In genomic region chr2:68367944-68368343, GRCm38 (mm10) we compare ENCODE assay signal across 11 mouse cellular contexts.
DNase-seq lines count a peak whose midpoint lies in the region; ATAC-seq and TF ChIP-seq lines count a peak whose summit lies in the region.
"Had no signal": no experiment of that assay in that cellular context is flagged by ENCODE, and none has a peak within 500 bp of the region (broad histone marks: within the 10 kb centered on the region; RNA-seq: fewer than 3 reads in every experiment).

No protein-coding gene starts in this region.

- no peak for TF ChIP-seq CTCF in lung, postnatal 0 days (IDR thresholded peaks at IDR 0.05)

- H3K36me3 ChIP-seq in neural tube, embryonic 11.5 days (ENCODE audit: control insufficient read depth, insufficient read depth, low read length), result no peaks in the 10 kb centered on the region
- no peaks in the 10 kb centered on the region for H3K36me3 ChIP-seq in forebrain, embryonic 13.5 days (ENCODE audit: poor library complexity, severe bottlenecking)
- H3K36me3 ChIP-seq in midbrain, embryonic 10.5 days, result no peaks in the 10 kb centered on the region; the same call in 1 of the 2 replicates
- no peaks in the 10 kb centered on the region for H3K36me3 ChIP-seq in lung, postnatal 0 days (ENCODE audit: insufficient read depth, low read length)
- H3K36me3 ChIP-seq: embryonic facial prominence, embryonic 15.5 days had no signal

- H3K9ac ChIP-seq in neural tube, embryonic 11.5 days (ENCODE audit: low read length), result no peak overlapping the region
- H3K9ac ChIP-seq in forebrain, embryonic 13.5 days, result no peak overlapping the region
- H3K9ac ChIP-seq in lung, postnatal 0 days (replicated peaks; ENCODE audit: low read depth), result no peak overlapping the region
- H3K9ac ChIP-seq: embryonic facial prominence, embryonic 15.5 days had no signal

- no peaks in the 10 kb centered on the region for H3K27me3 ChIP-seq in neural tube, embryonic 11.5 days (ENCODE audit: control insufficient read depth, insufficient read depth, low read length)
- no peaks in the 10 kb centered on the region for H3K27me3 ChIP-seq in forebrain, embryonic 13.5 days
- no peaks in the 10 kb centered on the region for H3K27me3 ChIP-seq in midbrain, embryonic 10.5 days (ENCODE audit: low read depth, poor library complexity, severe bottlenecking)
- no peaks in the 10 kb centered on the region for H3K27me3 ChIP-seq in lung, postnatal 0 days (replicated peaks; ENCODE audit: insufficient read depth, low read length)
- H3K27me3 ChIP-seq: embryonic facial prominence, embryonic 15.5 days had no signal

- no peak overlapping the region for H3K4me3 ChIP-seq in neural tube, embryonic 11.5 days (ENCODE audit: low read depth, low read length)
- no peak overlapping the region for H3K4me3 ChIP-seq in forebrain, embryonic 13.5 days
- peak overlapping the region; percentile 7; the same call in 1 of the 2 replicates for H3K4me3 ChIP-seq in midbrain, embryonic 10.5 days
- H3K4me3 ChIP-seq in lung, postnatal 0 days (ENCODE audit: low read depth, low read length), result no peak overlapping the region
- H3K4me3 ChIP-seq: embryonic facial prominence, embryonic 15.5 days had no signal

- H3K4me1 ChIP-seq in neural tube, embryonic 11.5 days (ENCODE audit: control insufficient read depth, insufficient read depth, low read length), result peaks cover 12% of the 10 kb centered on the region; the same call in 1 of the 2 replicates
- H3K4me1 ChIP-seq in forebrain, embryonic 13.5 days, result peaks cover 65% of the 10 kb centered on the region
- H3K4me1 ChIP-seq in midbrain, embryonic 10.5 days, result peaks cover 82% of the 10 kb centered on the region
- no peaks in the 10 kb centered on the region for H3K4me1 ChIP-seq in lung, postnatal 0 days (ENCODE audit: insufficient read depth, low read depth, low read length)
- H3K4me1 ChIP-seq: embryonic facial prominence, embryonic 15.5 days had no signal

- no peak for TF ChIP-seq EP300 in lung, postnatal 0 days (IDR thresholded peaks at IDR 0.05)

- 51% methylated on average over 13 of the region's 13 CpGs for WGBS in neural tube, embryonic 11.5 days
- 39% methylated on average over 13 of the region's 13 CpGs for WGBS in forebrain, embryonic 13.5 days
- WGBS in midbrain, embryonic 10.5 days, result 46% methylated on average over 13 of the region's 13 CpGs
- 69% methylated on average over 13 of the region's 13 CpGs for WGBS in lung, postnatal 0 days

- H3K9me3 ChIP-seq in neural tube, embryonic 11.5 days (ENCODE audit: control insufficient read depth, low read length), result no peaks in the 10 kb centered on the region
- H3K9me3 ChIP-seq in forebrain, embryonic 13.5 days (replicated peaks), result no peaks in the 10 kb centered on the region
- no peaks in the 10 kb centered on the region for H3K9me3 ChIP-seq in midbrain, embryonic 10.5 days (replicated peaks)
- H3K9me3 ChIP-seq in lung, postnatal 0 days (ENCODE audit: low read length), result no peaks in the 10 kb centered on the region
- H3K9me3 ChIP-seq: embryonic facial prominence, embryonic 15.5 days had no signal

- no peak for DNase-seq in neural tube, embryonic 11.5 days (ENCODE audit: low spot score)
- no peak for DNase-seq in neural tube, embryonic 10.5 days (ENCODE audit: extremely low spot score, low spot score)
- no peak for DNase-seq in midbrain, embryonic 10.5 days (ENCODE audit: low spot score)
- DNase-seq in lung, postnatal 0 days (ENCODE audit: low spot score), result no peak
- DNase-seq in kidney, adult 18-20 months, result no peak
- no peak for DNase-seq in kidney, adult 11 months
- DNase-seq: cerebellum, adult 11-12 months; lung, postnatal 14 days; thymus, postnatal 36 days had no signal

- peak overlapping the region; percentile 21; the same call in 1 of the 2 replicates for H3K27ac ChIP-seq in neural tube, embryonic 11.5 days (ENCODE audit: low read depth, low read length)
- peak overlapping the region; percentile 33 for H3K27ac ChIP-seq in forebrain, embryonic 13.5 days
- H3K27ac ChIP-seq in midbrain, embryonic 10.5 days (replicated peaks), result peak overlapping the region; percentile 91
- no peak overlapping the region for H3K27ac ChIP-seq in lung, postnatal 0 days (ENCODE audit: low read length)
- H3K27ac ChIP-seq: embryonic facial prominence, embryonic 15.5 days had no signal

- H3K4me2 ChIP-seq in neural tube, embryonic 11.5 days (ENCODE audit: low read depth), result no peak overlapping the region
- H3K4me2 ChIP-seq in forebrain, embryonic 13.5 days, result peak overlapping the region; percentile 15
- H3K4me2 ChIP-seq in lung, postnatal 0 days (replicated peaks; ENCODE audit: low read depth, low read length), result no peak overlapping the region
- H3K4me2 ChIP-seq: embryonic facial prominence, embryonic 15.5 days had no signal

- ATAC-seq in neural tube, embryonic 11.5 days (ENCODE audit: insufficient read depth, low FRiP score, low TSS enrichment), result no peak
- no peak for ATAC-seq in forebrain, embryonic 13.5 days
- ATAC-seq in lung, postnatal 0 days, result no peak
